Mouse (Mus musculus): ENCODE results near the gene Dnaic1.

DNA sequence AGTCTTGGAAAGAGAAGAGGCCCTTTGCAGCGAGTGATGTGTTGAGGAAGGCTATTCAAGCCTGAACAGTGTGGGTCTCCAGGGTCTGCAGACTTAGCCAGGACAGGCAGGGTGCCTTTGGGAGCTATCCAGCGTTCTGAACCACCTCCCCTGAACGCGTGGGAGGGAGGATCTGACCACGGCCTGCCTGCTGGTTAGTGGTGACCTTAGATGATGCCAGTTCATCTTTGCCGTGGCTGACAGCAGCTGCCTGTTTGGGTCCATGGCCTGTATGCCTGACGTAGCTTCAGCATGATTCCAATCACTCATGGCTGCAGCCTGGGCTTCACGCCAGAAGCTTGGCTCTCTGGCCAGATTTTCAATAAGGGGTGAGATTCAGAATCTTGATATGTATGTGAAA lies 23.6 kb upstream of the Dnaic1 start:
- TF ChIP-seq POLR2A (IDR thresholded peaks at IDR 0.05; ENCODE audit: insufficient read depth, low read length) (no peak), EP300 (IDR thresholded peaks at IDR 0.05; ENCODE audit: insufficient read depth, low read depth, low read length) (no peak)

All from ES-Bruce4 (cell line).